Mouse (Mus musculus): Measurements from ENCODE around the gene Syne1. TPM values are rescaled to one million over a fixed set of nuclear protein-coding genes. Genes with fewer than 3 reads are reported as not detected.
A peak's percentile ranks its signal among the peaks of the same experiment; 100 is the strongest.

The Syne1 gene
- polyA plus RNA-seq, 1 experiment from 2014 or later: 5.2 TPM

DNA sequence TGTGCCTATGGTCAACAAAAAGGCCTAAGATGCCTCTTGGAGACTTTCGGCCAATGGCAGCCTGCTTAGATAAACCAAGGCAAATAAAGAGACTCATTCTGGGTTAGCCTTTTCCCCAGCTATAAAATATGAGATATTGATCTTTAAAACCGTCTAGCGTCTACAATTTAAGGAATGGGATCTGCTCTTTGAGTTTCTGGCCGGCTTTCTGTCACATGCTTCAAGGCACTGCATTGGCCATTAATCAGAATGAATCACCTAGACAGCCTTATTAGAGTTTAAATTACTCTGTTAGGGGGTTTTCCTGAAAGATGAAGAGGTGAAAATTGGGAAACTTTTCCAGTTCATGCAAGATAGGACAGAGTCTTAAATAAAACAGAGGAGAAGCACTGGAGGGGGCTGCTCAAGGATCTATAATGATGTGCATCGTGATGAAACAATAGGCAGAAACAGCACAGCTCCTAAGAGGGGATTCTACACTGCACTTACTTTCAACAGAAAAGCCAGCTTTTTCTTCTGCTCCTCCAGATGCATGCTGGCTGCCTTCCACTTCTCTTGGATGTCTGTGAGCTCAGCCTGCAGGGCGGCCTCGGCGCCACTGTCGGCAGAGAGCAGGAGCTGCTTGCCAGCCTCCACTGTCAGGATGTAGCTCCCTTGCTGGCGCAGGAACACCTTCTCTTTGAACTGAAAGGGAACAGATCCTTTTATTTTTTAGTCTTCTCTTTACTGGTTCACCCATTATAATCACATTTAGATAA lies 454.1 kb downstream of the Syne1 start:
- Histone ChIP-seq H3K9me3 (no peaks in the 10 kb centered on the region), H3K4me2 (replicated peaks) (no peak overlapping the region), H3K9ac (replicated peaks) (no peak overlapping the region), H3K4me3 (no peak overlapping the region), H3K27me3 (no peaks in the 10 kb centered on the region), H3K4me1 (no peaks in the 10 kb centered on the region), H3K36me3 (no peaks in the 10 kb centered on the region), H3K27ac (replicated peaks) (no peak overlapping the region)
- 72% methylated on average over 10 of the region's 10 CpGs for WGBS
- ATAC-seq (replicated peaks): no peak

DNA sequence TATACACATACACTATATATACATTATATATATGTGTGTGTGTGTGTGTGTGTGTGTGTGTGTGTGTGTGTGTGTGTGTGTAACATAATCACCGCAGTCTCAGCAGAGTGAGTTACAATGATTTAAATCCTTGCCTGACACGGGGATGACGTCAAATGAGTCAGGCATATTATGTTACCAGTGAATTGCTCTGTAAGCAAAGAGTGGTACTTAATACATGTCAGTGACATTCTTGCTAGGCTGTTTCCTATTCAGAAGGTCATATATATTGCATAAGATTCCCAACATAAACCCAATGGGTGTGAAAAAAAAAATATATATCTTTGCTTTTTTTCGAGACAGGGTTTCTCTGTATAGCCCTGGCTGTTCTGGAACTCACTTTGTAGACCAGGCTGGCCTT lies 462.1 kb downstream of the Syne1 start:
- no peak for ATAC-seq (replicated peaks)
- no peaks in the 10 kb centered on the region for H3K4me1 ChIP-seq

GRCm38 (mm10) chr10:5087336-5087735 lies 463.9 kb downstream of the Syne1 start:
- Histone ChIP-seq H3K36me3 (no peaks in the 10 kb centered on the region), H3K4me1 (no peaks in the 10 kb centered on the region), H3K4me2 (replicated peaks) (no peak overlapping the region), H3K9me3 (no peaks in the 10 kb centered on the region), H3K27ac (replicated peaks) (no peak overlapping the region), H3K4me3 (no peak overlapping the region), H3K9ac (replicated peaks) (no peak overlapping the region), H3K27me3 (no peaks in the 10 kb centered on the region)
- 94% methylated on average over 7 of the region's 7 CpGs for WGBS
- ATAC-seq (replicated peaks): no peak

More for the DNA sequence above, 462.1 kb downstream of the Syne1 start:
- no peaks in the 10 kb centered on the region for H3K27me3 ChIP-seq
- no peak overlapping the region for H3K9ac ChIP-seq (replicated peaks)
- H3K4me3 ChIP-seq: no peak overlapping the region
- WGBS: 92% methylated on average over 4 of the region's 4 CpGs
- no peaks in the 10 kb centered on the region for H3K36me3 ChIP-seq
- no peak overlapping the region for H3K27ac ChIP-seq (replicated peaks)
- no peak overlapping the region for H3K4me2 ChIP-seq (replicated peaks)
- H3K9me3 ChIP-seq: no peaks in the 10 kb centered on the region

DNA sequence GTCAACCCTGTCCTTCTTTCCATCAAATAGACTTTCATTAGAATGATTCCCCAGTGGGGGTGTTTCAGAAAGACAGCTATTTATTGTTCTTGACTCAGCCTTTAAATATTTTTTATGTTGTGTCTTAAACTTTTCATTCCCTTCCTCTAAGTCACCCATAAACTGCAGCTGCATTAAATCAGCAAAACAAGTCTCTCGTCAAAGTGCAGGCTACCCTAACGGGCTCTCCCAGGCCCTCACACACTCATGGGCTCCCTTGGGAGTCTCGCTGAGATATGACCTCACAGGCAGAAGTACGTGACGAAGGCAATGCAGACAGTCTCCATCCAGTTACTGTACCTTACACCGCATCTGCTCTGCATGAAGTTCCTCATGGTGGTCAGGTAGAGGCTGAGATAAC lies 465.0 kb downstream of the Syne1 start:
- H3K4me3 ChIP-seq: no peak overlapping the region
- no peaks in the 10 kb centered on the region for H3K9me3 ChIP-seq
- H3K27ac ChIP-seq (replicated peaks): no peak overlapping the region
- WGBS: 86% methylated on average over 6 of the region's 6 CpGs
- no peaks in the 10 kb centered on the region for H3K4me1 ChIP-seq
- no peak for ATAC-seq (replicated peaks)
- no peaks in the 10 kb centered on the region for H3K27me3 ChIP-seq
- H3K4me2 ChIP-seq (replicated peaks): no peak overlapping the region
- H3K9ac ChIP-seq (replicated peaks): no peak overlapping the region
- H3K36me3 ChIP-seq: no peaks in the 10 kb centered on the region

GRCm38 (mm10) chr10:5085792-5086191 lies 465.5 kb downstream of the Syne1 start:
- no peaks in the 10 kb centered on the region for H3K4me1 ChIP-seq
- WGBS: 89% methylated on average over 5 of the region's 5 CpGs

DNA sequence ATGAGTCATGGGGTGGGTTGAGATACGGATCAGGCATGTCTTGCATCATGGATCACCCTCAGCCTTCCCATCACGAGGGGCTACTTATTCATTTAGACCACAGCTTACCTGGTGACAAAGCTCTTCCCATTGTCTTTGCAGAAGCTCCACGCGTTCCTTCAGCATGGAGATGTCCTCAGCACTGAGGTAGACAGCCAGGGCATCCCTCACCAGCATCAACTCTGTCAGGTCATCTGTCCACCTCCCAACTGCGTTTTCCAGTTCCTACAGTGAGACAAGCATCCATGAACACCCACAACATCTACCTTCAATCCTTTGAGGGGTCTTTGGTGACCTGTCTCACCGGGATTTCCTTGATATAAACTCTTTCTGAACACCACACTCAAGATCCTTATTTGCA lies 467.6 kb downstream of the Syne1 start:
- Histone ChIP-seq H3K4me2 (replicated peaks) (no peak overlapping the region), H3K36me3 (no peaks in the 10 kb centered on the region), H3K27me3 (no peaks in the 10 kb centered on the region), H3K9ac (replicated peaks) (no peak overlapping the region), H3K4me3 (no peak overlapping the region), H3K27ac (replicated peaks) (no peak overlapping the region), H3K9me3 (no peaks in the 10 kb centered on the region), H3K4me1 (no peaks in the 10 kb centered on the region; the same call in 1 of the 2 replicates)
- no peak for ATAC-seq (replicated peaks)
- 85% methylated on average over 6 of the region's 6 CpGs for WGBS

More at GRCm38 (mm10) chr10:5085792-5086191, 465.5 kb downstream of the Syne1 start:
- H3K4me2 ChIP-seq (replicated peaks): no peak overlapping the region
- H3K27ac ChIP-seq (replicated peaks): no peak overlapping the region
- H3K4me3 ChIP-seq: no peak overlapping the region
- no peaks in the 10 kb centered on the region for H3K36me3 ChIP-seq
- H3K9me3 ChIP-seq: no peaks in the 10 kb centered on the region
- no peak for ATAC-seq (replicated peaks)
- no peaks in the 10 kb centered on the region for H3K27me3 ChIP-seq
- H3K9ac ChIP-seq (replicated peaks): no peak overlapping the region

DNA sequence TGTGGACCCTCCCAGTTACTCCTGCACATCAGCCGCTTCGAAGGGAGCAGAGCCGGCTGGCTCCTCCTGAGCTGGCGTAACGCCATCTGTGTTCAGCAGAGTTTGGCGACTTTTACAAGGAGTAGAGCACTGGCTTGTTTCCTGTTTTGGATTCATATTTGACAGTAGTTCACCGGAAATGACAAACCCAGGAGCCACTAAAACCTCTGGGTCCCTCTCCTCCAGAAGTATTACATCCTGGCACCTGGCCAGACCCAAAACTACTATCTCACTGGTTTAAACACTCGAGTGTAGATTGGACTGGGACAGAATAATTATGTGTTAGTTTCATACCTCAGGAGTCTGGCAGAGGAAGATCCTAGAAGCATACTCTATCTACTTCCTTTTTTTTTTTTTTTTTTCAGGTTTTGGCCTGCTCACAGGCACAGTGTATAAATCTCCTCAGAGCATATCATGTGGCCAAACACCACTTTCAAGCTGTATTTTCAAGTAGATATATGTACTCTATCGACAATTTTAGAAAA lies 471.3 kb downstream of the Syne1 start:
- no peaks in the 10 kb centered on the region; the same call in 1 of the 2 replicates for H3K4me1 ChIP-seq
- no peak overlapping the region for H3K27ac ChIP-seq (replicated peaks)
- no peaks in the 10 kb centered on the region for H3K9me3 ChIP-seq
- ATAC-seq (replicated peaks): 0 out of 2 replicates have a peak, but pooled peaks have one; percentile 46
- WGBS: 60% methylated on average over 9 of the region's 9 CpGs
- no peaks in the 10 kb centered on the region for H3K36me3 ChIP-seq
- no peak overlapping the region for H3K4me3 ChIP-seq
- H3K9ac ChIP-seq (replicated peaks): no peak overlapping the region
- no peak overlapping the region for H3K4me2 ChIP-seq (replicated peaks)
- H3K27me3 ChIP-seq: no peaks in the 10 kb centered on the region

DNA sequence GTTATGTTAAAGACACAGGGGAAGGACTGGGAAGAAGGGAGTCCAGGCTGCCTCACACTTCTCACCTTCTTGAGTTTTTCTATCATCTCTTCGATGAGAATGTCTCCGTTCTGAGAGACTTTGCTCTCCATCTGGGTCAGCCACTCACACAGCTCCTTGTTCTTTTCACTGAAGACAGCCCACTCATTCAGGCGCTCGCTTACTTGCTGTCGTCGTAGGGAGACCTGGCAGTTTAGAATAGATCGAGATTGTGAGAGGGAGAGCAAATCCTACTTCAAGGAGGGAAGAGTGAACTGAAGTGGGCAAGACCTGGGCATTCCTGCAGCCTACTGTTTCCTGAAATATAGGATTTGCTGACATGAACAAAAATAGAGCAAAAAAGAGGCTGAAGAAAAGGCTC lies 475.6 kb downstream of the Syne1 start:
- Histone ChIP-seq H3K27me3 (no peaks in the 10 kb centered on the region), H3K4me1 (no peaks in the 10 kb centered on the region; the same call in 1 of the 2 replicates), H3K9ac (replicated peaks) (no peak overlapping the region), H3K4me3 (no peak overlapping the region), H3K9me3 (no peaks in the 10 kb centered on the region), H3K4me2 (replicated peaks) (no peak overlapping the region), H3K27ac (replicated peaks) (no peak overlapping the region), H3K36me3 (no peaks in the 10 kb centered on the region)
- WGBS: 89% methylated on average over 7 of the region's 7 CpGs
- ATAC-seq (replicated peaks): no peak

DNA sequence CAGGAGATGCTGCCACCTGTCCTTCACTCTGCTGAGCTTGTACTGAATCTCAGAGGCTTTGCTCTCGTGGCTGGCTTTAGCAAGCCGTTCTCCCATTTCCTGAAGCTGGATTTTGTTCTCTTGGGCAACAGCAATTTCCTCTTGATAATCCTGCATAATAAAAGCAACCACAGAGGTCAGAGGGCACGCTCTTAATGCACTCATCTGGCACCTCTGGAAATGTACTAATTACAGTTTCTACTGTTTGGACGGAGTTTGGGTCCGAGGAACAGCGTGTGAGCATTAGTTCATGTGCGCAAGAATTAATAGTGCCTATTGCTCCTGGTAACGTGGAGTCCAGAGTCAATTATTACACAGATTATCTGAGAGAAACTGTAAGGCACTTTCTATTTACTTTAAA lies 479.2 kb downstream of the Syne1 start:
- no peak for ATAC-seq (replicated peaks)
- Histone ChIP-seq H3K4me3 (no peak overlapping the region), H3K4me1 (no peaks in the 10 kb centered on the region), H3K27ac (replicated peaks) (no peak overlapping the region), H3K4me2 (replicated peaks) (no peak overlapping the region), H3K36me3 (no peaks in the 10 kb centered on the region), H3K9ac (replicated peaks) (no peak overlapping the region), H3K27me3 (no peaks in the 10 kb centered on the region), H3K9me3 (no peaks in the 10 kb centered on the region)
- WGBS: 81% methylated on average over 8 of the region's 8 CpGs

- Histone ChIP-seq H3K4me3 (no peak overlapping the region), H3K9ac (replicated peaks) (no peak overlapping the region)
- 86% methylated on average over 3 of the region's 3 CpGs for WGBS
These were observed 480.4 kb downstream of the Syne1 start for GRCm38 (mm10) chr10:5070941-5071231.

GRCm38 (mm10) chr10:5070168-5070940 lies 480.9 kb downstream of the Syne1 start:
- no peaks in the 10 kb centered on the region for H3K4me1 ChIP-seq
- H3K9ac ChIP-seq (replicated peaks): no peak overlapping the region
- H3K27ac ChIP-seq (replicated peaks): no peak overlapping the region
- H3K4me3 ChIP-seq: no peak overlapping the region
- H3K4me2 ChIP-seq (replicated peaks): no peak overlapping the region
- 90% methylated on average over 11 of the region's 11 CpGs for WGBS
- no peaks in the 10 kb centered on the region for H3K27me3 ChIP-seq
- H3K36me3 ChIP-seq: no peaks in the 10 kb centered on the region
- no peaks in the 10 kb centered on the region for H3K9me3 ChIP-seq
- no peak for ATAC-seq (replicated peaks)

More at GRCm38 (mm10) chr10:5070941-5071231, 480.4 kb downstream of the Syne1 start:
- no peaks in the 10 kb centered on the region for H3K9me3 ChIP-seq
- H3K27me3 ChIP-seq: no peaks in the 10 kb centered on the region
- H3K36me3 ChIP-seq: no peaks in the 10 kb centered on the region
- no peaks in the 10 kb centered on the region for H3K4me1 ChIP-seq
- no peak for ATAC-seq (replicated peaks)
- no peak overlapping the region for H3K27ac ChIP-seq (replicated peaks)
- H3K4me2 ChIP-seq (replicated peaks): no peak overlapping the region

- Histone ChIP-seq H3K4me1 (no peaks in the 10 kb centered on the region), H3K4me3 (no peak within 1 kb of the TSS), H3K27ac (replicated peaks) (no peak within 1 kb of the TSS), H3K27me3 (no peaks in the 10 kb centered on the region), H3K9me3 (no peaks in the 10 kb centered on the region), H3K36me3 (no peaks in the 10 kb centered on the region), H3K4me2 (replicated peaks) (no peak within 1 kb of the TSS), H3K9ac (replicated peaks) (no peak within 1 kb of the TSS)
- ATAC-seq (replicated peaks): no peak
- WGBS: 80% methylated on average over 14 of the region's 14 CpGs
These were observed 482.5 kb downstream of the Syne1 start, which contains the start of gene Gm10097 for GRCm38 (mm10) chr10:5068676-5069265. TSS of gene Gm10097 (plus strand) at chr10:5069192.
